Mouse (Mus musculus): ENCODE measurements around the gene Letm1. TPM values are rescaled to one million over a fixed set of nuclear protein-coding genes. Genes with fewer than 3 reads are reported as not detected.
A peak's percentile ranks its signal among the peaks of the same experiment; 100 is the strongest.

Letm1 gene
- polyA plus RNA-seq, 1 experiment from 2014 or later, result 39.1 TPM

GRCm38 (mm10) chr5:33816008-33816725 is 33.5 kb upstream of the Letm1 start:
- Histone ChIP-seq H3K9me3 (ENCODE audit: low read length) (no peaks in the 10 kb centered on the region), H3K4me2 (replicated peaks; ENCODE audit: low read depth, low read length) (no peak overlapping the region), H3K9ac (replicated peaks; ENCODE audit: low read depth) (no peak overlapping the region), H3K4me3 (ENCODE audit: low read depth, low read length) (no peak overlapping the region), H3K27ac (ENCODE audit: low read length) (no peak overlapping the region), H3K36me3 (ENCODE audit: insufficient read depth, low read length) (no peaks in the 10 kb centered on the region), H3K27me3 (replicated peaks; ENCODE audit: insufficient read depth, low read length) (no peaks in the 10 kb centered on the region), H3K4me1 (ENCODE audit: insufficient read depth, low read depth, low read length) (no peaks in the 10 kb centered on the region)
- WGBS, result 52% methylated on average over 6 of the region's 6 CpGs
- no peak for TF ChIP-seq EP300 (IDR thresholded peaks at IDR 0.05)
- TF ChIP-seq CTCF (IDR thresholded peaks at IDR 0.05), result no peak
- no peak for ATAC-seq
- DNase-seq (ENCODE audit: low spot score), result no peak

GRCm38 (mm10) chr5:33811519-33811918 is 28.9 kb upstream of the Letm1 start:
- DNase-seq (ENCODE audit: low spot score), result no peak
- Histone ChIP-seq H3K27me3 (replicated peaks; ENCODE audit: insufficient read depth, low read length) (no peaks in the 10 kb centered on the region), H3K36me3 (ENCODE audit: insufficient read depth, low read length) (no peaks in the 10 kb centered on the region), H3K4me3 (ENCODE audit: low read depth, low read length) (no peak overlapping the region), H3K4me2 (replicated peaks; ENCODE audit: low read depth, low read length) (no peak overlapping the region), H3K27ac (ENCODE audit: low read length) (no peak overlapping the region), H3K9me3 (ENCODE audit: low read length) (no peaks in the 10 kb centered on the region), H3K9ac (replicated peaks; ENCODE audit: low read depth) (no peak overlapping the region), H3K4me1 (ENCODE audit: insufficient read depth, low read depth, low read length) (no peaks in the 10 kb centered on the region)
- 82% methylated on average over 4 of the region's 4 CpGs for WGBS
- peak; percentile 42 for TF ChIP-seq CTCF (IDR thresholded peaks at IDR 0.05)
- TF ChIP-seq EP300 (IDR thresholded peaks at IDR 0.05), result no peak
- ATAC-seq, result no peak

GRCm38 (mm10) chr5:33803337-33803736 is 20.7 kb upstream of the Letm1 start:
- no peak for TF ChIP-seq CTCF (IDR thresholded peaks at IDR 0.05)
- TF ChIP-seq EP300 (IDR thresholded peaks at IDR 0.05), result no peak
- WGBS, result 82% methylated on average over 2 of the region's 2 CpGs
- Histone ChIP-seq H3K9me3 (ENCODE audit: low read length) (peaks cover 6% of the 10 kb centered on the region; the same call in 1 of the 2 replicates), H3K9ac (replicated peaks; ENCODE audit: low read depth) (no peak overlapping the region), H3K4me1 (ENCODE audit: insufficient read depth, low read depth, low read length) (no peaks in the 10 kb centered on the region), H3K4me3 (ENCODE audit: low read depth, low read length) (no peak overlapping the region), H3K27me3 (replicated peaks; ENCODE audit: insufficient read depth, low read length) (no peaks in the 10 kb centered on the region), H3K4me2 (replicated peaks; ENCODE audit: low read depth, low read length) (no peak overlapping the region), H3K27ac (ENCODE audit: low read length) (no peak overlapping the region), H3K36me3 (ENCODE audit: insufficient read depth, low read length) (no peaks in the 10 kb centered on the region)
- ATAC-seq (no peak), DNase-seq (ENCODE audit: low spot score) (no peak)

GRCm38 (mm10) chr5:33791912-33792643 is 9.5 kb upstream of the Letm1 start:
- no peaks in the 10 kb centered on the region for H3K4me1 ChIP-seq (ENCODE audit: insufficient read depth, low read depth, low read length)
- H3K9ac ChIP-seq (replicated peaks; ENCODE audit: low read depth), result no peak overlapping the region
- H3K36me3 ChIP-seq (ENCODE audit: insufficient read depth, low read length), result no peaks in the 10 kb centered on the region
- no peak overlapping the region for H3K4me2 ChIP-seq (replicated peaks; ENCODE audit: low read depth, low read length)
- H3K4me3 ChIP-seq (ENCODE audit: low read depth, low read length), result no peak overlapping the region
- 50% methylated on average over 5 of the region's 5 CpGs for WGBS
- no peak overlapping the region for H3K27ac ChIP-seq (ENCODE audit: low read length)
- H3K27me3 ChIP-seq (replicated peaks; ENCODE audit: insufficient read depth, low read length), result no peaks in the 10 kb centered on the region
- ATAC-seq (peak; percentile 84), DNase-seq (ENCODE audit: low spot score) (peak; percentile 74)
- no peaks in the 10 kb centered on the region for H3K9me3 ChIP-seq (ENCODE audit: low read length)
- TF ChIP-seq CTCF (IDR thresholded peaks at IDR 0.05) (no peak), EP300 (IDR thresholded peaks at IDR 0.05) (peak; percentile 29; the same call in 1 of the 2 replicates)

- peak overlapping the region; percentile 80 for H3K4me3 ChIP-seq (ENCODE audit: low read depth, low read length)
- peak overlapping the region; percentile 88; the same call in 1 of the 2 replicates for H3K27ac ChIP-seq (ENCODE audit: low read length)
- H3K27me3 ChIP-seq (replicated peaks; ENCODE audit: insufficient read depth, low read length), result no peaks in the 10 kb centered on the region
- ATAC-seq (peak; percentile 1; the same call in 1 of the 2 replicates), DNase-seq (ENCODE audit: low spot score) (no peak)
- H3K36me3 ChIP-seq (ENCODE audit: insufficient read depth, low read length), result no peaks in the 10 kb centered on the region
- peak overlapping the region; percentile 66 for H3K4me2 ChIP-seq (replicated peaks; ENCODE audit: low read depth, low read length)
- H3K4me1 ChIP-seq (ENCODE audit: insufficient read depth, low read depth, low read length), result peaks cover 11% of the 10 kb centered on the region; the same call in 1 of the 2 replicates
- 9% methylated on average over 6 of the region's 6 CpGs for WGBS
- H3K9ac ChIP-seq (replicated peaks; ENCODE audit: low read depth), result peak overlapping the region; percentile 86
- no peak for TF ChIP-seq EP300 (IDR thresholded peaks at IDR 0.05)
- no peak for TF ChIP-seq CTCF (IDR thresholded peaks at IDR 0.05)
- no peaks in the 10 kb centered on the region for H3K9me3 ChIP-seq (ENCODE audit: low read length)
Measured at GRCm38 (mm10) chr5:33782999-33783390, 378 bp upstream of the Letm1 start.

- TF ChIP-seq CTCF (IDR thresholded peaks at IDR 0.05), result no peak
- TF ChIP-seq EP300 (IDR thresholded peaks at IDR 0.05), result no peak
- H3K36me3 ChIP-seq (ENCODE audit: insufficient read depth, low read length), result peaks cover 8% of the 10 kb centered on the region; the same call in 1 of the 2 replicates
- peak overlapping the region; percentile 66 for H3K4me2 ChIP-seq (replicated peaks; ENCODE audit: low read depth, low read length)
- ATAC-seq (no peak; the same call in 1 of the 2 replicates), DNase-seq (ENCODE audit: low spot score) (no peak)
- peak overlapping the region; percentile 86 for H3K9ac ChIP-seq (replicated peaks; ENCODE audit: low read depth)
- H3K27me3 ChIP-seq (replicated peaks; ENCODE audit: insufficient read depth, low read length), result no peaks in the 10 kb centered on the region
- peaks cover 11% of the 10 kb centered on the region; the same call in 1 of the 2 replicates for H3K4me1 ChIP-seq (ENCODE audit: insufficient read depth, low read depth, low read length)
- H3K9me3 ChIP-seq (ENCODE audit: low read length), result no peaks in the 10 kb centered on the region
- H3K4me3 ChIP-seq (ENCODE audit: low read depth, low read length), result peak overlapping the region; percentile 80
- 3% methylated on average over 11 of the region's 11 CpGs for WGBS
- H3K27ac ChIP-seq (ENCODE audit: low read length), result peak overlapping the region; percentile 88
Measured at GRCm38 (mm10) chr5:33781964-33782344, 663 bp downstream of the Letm1 start.
